Mouse (Mus musculus) ES-E14 (cell line): ENCODE data around the gene Bdkrb2.

Experiments used
- CHD2 ChIP-seq: IDR thresholded peaks from 2 replicates; pipeline ENCODE4 v1.6.1; 2014; ENCODE audit warnings: mild to moderate bottlenecking, low read depth, low read length, inconsistent platforms
- HCFC1 ChIP-seq: IDR thresholded peaks from 2 replicates; pipeline ENCODE4 v1.6.1; 2012; ENCODE audit warnings: low read length, inconsistent platforms, borderline replicate concordance; ENCODE audit not compliant: insufficient read depth
- MAFK ChIP-seq: IDR thresholded peaks from 2 replicates; pipeline ENCODE4 v1.6.1; 2014; ENCODE audit warnings: mild to moderate bottlenecking, low read depth, low read length, inconsistent platforms; ENCODE audit not compliant: insufficient read depth

DNA sequence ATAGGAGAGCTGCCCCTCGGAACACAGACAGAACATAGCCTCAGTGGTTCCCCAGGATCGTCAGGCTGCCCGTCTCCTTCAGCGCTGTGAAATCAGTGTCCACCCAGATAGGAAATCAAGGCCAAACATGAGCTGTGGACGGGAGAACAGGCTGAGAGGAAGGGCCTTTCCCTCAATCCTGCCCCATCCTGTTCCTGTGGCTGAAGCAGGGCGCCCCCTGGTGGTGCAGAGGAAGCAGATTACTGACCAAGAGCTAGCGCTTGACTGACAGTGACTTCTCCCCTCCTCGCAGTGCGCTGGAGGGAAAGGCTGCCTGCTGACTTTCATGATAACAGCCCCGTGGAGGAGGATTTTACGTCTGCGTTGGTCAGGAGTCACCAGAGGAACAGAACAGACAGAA is 21.8 kb downstream of the Bdkrb2 start:
- TF ChIP-seq HCFC1 (no peak), CHD2 (no peak), MAFK (no peak)
